Mouse (Mus musculus) frontal cortex, adult (tissue): ENCODE data around the gene Cldn22.

ENCODE experiments used
- ATAC-seq: cut with Nextera tagmentation; 2 replicates; pipeline ENCODE4 v1.9.2; 2017; ENCODE audit warnings: mild to moderate bottlenecking, moderate library complexity, mixed read lengths; ENCODE audit not compliant: low TSS enrichment

Gene Cldn22

DNA sequence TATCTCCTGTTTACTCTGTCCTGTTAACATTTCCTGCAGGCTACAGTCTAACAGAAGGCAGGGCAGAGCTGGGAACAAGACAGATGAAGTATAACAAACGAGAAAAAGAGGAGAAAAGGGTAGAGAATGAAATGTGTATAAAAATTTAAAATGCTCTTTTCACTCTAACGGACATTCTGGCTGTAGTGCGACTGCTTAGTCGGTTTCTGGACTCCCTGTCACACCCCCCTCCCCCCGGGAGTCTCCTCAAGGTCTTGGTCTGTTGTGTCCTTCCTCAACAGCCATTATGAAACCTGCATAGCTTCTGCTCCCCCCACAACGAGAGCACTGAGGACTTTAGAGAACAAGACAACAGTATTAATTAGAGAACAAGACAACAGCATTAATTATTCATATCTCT, 8.3 kb downstream of the Cldn22 start:
- no peak for ATAC-seq

DNA sequence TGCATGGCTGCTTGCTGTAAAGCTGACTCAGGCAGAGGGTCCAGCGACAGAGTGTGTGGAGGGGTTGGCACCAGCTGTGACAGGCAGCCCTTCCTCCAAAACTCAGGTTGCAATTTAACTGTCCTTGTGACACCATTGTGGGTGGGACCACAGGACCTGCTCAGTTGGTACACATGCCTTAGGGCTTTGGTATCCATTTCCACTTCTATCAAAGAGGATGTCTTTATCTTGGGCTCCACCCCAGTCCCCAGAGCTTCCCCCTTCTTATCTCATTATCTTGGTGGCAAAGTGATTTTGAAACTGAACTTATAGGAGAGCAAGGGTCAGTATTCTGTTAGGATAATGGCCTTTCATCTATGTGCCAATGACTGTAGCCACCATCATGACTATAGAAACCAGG, 9.7 kb downstream of the Cldn22 start:
- ATAC-seq: no peak

DNA sequence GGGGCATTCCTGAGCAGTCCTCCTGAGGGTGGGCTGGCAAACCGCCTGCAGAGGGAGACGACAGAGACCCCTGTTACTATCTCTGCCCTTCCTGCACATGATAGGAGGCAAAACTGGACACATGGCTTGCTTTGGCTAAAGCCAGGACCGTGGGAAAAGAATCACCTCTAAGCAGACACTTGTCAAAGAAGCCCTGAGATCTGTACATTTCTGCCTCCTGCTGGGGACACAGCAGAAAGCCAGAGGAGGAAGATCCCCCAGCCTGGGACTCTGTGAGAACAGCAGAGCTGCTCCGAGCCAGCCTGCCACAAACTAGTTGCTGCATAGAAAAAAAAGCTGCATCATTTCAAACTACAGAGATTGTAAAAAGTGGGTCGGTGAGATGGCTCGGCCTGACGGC, 18.8 kb downstream of the Cldn22 start:
- ATAC-seq: peak; percentile 75

DNA sequence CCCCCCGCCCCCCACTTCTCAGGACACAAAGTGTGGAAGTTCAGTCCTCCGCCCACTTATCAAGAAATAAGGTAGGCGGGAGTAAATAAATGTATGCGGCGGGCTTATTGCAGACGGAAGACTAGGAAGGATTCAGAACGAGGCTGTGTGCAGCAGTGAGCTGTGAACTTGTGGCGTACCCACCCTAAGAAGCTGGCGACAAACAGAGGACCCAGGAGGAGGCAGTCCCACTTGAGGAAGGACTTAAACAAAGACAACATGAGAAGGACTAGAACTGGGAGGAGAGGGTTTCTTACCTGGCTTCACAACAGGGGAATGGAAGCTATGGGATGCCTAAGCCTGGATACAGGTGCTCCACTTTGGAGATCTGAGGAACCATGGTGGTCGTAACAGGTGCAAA, 19.4 kb downstream of the Cldn22 start:
- no peak for ATAC-seq

DNA sequence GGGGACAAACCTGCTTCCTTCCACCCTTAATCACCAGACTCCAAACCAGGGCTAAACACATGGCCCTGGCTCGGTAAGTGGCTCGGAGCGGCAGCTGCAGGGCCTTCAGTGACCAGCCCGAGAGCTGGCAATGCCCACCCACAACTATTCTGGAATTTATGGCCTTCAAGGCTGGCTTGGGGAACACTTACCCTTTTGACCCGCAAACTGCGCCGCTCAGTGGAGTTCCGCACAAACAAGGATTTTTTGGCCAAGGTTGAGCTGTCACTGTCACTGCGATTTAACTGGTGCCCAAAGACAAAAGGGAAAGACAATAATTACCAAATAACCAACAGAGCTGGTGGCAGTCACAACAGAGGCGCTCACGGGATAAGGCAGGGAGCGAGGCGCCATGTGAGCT, 21.7 kb downstream of the Cldn22 start:
- no peak for ATAC-seq

DNA sequence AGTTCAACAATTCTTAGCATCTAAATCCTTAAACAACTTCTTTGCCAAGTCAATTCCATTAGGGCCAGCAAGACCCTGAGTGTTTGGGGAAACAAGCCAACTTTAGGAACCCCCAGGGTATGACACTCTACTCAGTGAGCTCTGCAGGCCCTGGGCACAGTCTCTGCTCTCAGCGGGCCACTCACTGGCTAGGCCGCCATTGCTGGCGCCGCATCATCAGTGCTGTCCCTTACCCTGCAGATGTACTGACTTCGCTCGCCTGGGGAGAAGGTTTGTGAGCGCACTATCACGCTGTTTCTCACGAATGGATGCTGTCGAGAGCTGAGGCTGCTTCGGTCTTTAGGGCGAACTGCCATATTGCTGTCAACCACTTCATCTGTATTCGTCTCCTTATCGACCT, 22.9 kb downstream of the Cldn22 start:
- ATAC-seq: no peak

DNA sequence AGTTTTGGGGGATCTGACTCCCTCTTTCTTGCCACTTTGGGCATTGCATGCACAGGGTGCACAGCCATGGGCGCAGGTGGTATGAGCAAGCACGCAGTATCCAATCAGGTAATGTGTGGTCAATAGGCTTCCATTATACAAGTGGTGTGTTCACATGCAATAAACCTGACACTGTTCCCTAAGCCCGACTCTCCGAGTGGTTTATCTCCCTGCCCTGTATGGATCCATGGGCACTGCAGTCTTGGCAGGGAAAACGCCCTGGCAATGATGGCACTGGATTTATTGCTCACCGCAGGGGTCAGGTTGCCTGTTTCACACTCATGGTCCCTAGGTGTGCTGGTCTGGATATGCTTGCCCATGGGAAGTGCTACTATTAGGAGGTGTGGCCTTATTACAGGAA, 23.6 kb downstream of the Cldn22 start:
- ATAC-seq: no peak

DNA sequence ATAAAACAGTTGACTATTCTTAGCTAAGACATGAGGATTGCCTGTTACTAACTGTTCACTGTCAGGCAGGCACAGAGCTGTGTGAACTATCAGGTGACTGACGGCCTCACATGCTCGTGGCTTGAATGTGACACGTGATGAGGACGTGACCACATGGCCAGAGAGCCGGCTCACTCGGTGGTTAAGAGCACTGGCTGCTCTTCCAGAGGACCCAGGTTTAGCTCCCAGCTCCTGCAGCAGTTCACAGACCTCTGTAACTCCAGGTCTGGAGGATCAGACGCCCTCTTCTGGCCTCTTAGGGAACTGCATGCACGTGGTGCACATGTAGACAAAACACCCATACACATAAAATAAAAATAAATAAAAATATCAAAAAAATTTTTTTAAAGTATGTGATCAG, 25.6 kb downstream of the Cldn22 start:
- ATAC-seq: no peak

DNA sequence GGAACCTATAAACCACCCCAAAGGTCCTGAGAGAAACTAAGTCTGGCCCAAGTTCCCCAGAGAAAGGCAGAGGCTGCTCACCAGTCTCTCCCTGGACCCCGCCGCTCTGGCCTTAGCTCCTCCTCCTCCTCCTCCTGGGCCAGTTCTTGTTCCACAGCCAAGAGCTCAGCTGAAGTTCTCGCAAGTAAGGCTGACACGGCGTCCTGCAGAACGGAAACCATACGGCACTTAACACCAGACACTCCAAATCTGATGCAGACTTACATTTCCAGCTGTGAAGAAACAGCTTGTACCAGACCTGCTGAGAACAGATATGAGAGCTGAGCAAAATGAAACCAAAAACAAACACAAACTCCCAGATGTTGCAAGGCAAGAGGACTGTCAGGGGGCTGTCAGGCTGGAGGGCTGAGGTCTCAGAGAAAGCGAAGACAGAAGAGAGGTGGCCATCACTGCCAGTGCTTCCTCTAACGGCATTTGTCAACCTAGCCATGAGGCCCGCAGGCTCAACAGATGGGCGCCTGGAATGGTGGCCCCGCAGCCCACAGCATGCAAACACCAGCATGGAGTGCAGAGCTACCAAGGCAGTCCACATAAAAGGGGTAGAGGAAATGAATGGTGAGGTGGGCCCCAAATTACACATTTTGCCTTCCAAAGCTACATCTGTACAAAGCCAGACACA, 27.7 kb downstream of the Cldn22 start:
- peak; percentile 68 for ATAC-seq

DNA sequence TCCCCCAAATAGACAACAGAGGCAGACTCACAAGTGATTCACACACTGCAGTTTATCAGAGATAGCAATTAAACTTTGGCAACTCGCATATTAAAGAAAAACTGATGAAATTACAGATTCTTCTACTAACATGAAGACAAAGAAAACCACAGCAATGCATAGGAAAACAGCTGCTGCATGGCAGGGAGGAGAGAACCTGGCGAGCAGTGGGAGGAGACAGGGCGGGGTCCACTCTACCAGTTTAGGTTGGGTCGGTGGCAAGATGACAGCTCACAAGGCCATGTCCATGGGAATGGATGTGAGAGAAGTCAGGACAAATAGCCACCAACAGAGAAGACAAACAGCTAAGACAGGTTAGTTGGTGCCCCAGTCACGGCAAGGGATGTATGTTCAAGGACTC, 28.5 kb downstream of the Cldn22 start:
- ATAC-seq: no peak

DNA sequence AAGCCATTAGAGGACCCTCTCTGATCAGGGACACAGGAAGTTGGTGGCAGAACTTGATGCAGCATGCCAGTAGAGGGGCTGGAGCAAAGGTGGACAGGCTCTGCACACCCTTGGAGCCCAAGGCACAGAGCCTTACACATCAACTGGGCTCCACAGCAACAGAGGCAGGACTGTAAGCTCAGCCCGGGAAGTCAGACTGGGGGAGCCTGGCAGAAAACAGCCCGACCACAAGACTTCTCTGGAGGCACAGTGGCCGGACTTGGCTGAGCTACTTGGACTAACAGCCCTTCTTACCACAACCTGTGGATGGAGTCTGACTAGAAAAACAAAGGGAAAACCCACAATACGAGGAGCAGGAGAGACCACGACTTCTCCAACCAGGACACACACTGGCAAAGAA, 29.1 kb downstream of the Cldn22 start:
- ATAC-seq: no peak

DNA sequence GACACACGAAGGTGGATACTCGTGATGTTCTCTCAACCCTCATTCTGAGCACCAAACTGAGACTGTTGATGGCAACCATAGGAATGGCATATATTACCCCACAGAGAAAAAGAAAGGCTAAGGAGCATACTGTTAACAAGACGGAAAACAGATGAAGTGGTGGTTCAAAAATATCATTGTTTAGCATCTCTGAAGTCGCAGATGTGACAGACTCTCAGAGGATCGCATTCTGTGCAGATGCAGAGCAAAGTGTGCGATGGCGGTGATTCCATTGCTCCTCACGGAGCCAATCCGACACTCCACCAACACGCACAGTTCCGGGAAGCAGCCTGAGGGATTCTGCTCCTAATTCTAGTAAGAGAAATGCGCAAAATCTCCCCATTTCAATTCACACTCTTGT, 35.0 kb downstream of the Cldn22 start:
- peak; percentile 89 for ATAC-seq

DNA sequence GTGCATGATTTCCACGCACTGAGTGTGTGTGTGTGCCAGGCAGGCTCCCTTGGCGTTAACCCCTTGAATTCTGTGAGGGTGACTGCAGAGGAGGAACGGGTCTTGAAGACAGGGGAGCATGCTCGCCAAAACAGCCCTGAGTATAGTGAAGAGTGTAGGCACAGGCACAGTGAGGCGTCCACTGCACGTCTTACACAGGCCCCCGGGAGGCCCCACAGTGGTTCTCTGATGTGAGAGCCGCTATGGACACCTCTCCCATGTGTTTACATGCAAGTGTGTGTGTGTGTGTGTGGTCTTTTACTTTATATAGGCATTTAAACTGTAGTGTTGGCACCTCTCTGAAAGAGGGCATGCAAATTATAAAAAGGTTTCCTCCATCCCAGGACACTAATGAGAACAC, 42.3 kb downstream of the Cldn22 start:
- ATAC-seq: no peak

DNA sequence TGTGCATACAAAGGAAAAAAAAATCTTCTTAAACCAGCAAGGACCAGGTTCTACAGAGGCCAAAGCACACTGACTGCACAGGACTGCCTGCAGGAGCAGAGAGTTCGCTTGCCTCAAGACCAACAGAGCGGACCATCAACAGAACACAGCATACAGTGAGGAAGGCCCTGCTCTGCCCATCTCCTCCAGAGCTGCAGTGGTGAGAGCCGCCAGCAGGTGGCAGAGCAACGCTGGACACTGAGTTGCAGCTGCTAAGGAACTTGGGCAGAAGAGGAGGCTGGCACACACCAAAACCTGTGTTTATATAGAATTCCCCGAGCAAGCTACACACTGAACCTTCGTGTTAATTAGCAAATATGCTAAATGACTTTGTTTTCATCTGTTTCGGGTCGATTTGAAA, 42.8 kb downstream of the Cldn22 start:
- peak; percentile 96 for ATAC-seq

DNA sequence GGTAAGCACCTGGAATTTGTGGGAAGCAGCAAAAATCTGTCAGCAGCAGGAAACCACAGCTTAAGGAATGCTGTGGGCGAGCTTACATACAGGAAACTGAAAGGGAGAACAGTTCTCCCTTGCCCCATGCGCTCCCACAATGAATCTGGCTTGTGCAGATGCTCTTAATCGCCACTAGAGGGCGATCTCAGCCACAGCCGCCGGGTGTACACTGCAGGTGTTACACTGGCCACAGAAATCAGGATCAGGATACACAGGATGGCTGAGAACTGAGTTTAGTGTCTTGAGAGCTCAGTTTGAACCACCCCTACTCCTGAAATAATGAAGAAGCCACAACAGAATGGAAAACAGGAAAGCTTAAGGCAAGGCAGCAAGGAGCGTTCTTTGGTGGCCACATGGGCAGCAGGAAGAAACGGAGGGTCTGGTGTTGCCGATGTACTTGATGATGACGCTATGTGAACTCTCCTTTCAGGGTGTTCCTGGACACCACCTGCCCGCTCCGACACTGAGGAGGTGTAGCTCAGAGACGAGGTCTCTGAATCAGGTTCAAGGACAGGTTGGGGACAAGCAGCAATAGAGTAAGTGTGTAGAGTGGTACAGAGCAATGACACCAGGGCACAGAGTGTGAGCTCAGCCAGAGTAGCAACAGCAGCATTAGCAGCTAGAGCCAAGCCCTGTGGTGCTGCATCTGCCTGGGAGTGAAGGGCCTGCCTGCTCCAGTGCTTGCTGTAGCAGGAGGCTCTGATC, 48.3 kb downstream of the Cldn22 start:
- ATAC-seq: peak; percentile 88

DNA sequence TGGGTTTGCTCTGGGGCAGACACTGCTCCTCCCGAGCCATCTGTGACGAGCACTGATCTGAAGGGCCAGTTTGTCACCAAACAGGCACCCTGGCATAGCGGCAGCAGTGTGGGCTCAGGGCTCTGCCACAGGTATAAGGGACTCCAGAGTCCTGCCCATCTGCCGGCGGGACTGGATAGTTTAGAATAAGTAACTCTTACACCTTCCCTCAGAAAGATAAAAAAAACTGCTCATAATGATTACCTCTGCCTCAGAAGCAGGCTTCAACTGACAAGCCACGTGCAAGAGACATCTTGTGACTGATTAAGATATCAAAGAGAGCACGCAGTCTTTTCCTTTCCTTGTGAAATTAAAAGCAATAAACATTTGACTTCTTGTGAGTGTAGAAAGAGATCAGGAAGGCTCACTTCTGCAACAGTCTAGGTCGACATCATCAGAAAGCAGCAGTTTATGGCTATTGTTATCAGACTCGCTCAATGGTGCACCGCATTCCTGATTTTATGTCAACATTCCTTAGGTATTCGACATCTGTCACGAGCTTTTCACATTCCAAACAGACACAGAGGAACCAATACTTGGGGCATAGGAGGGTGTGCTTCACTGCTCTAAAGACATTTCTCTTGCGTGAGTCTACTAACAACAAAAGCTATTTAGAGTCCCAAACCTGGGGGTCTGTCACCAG, 50.4 kb downstream of the Cldn22 start:
- no peak for ATAC-seq
